Mouse (Mus musculus): ENCODE data around the gene Gm21969.

Gm21969 gene

GRCm38 (mm10) chr4:139619765-139620164, 16.8 kb downstream of the Gm21969 start:
- no peak for DNase-seq (ENCODE audit: low spot score)

- DNase-seq (ENCODE audit: low spot score), result peak; percentile 93
These were observed 19.6 kb downstream of the Gm21969 start, which contains the start of gene Aldh4a1 for GRCm38 (mm10) chr4:139622373-139623282. TSS of gene Aldh4a1 (plus strand) at chr4:139622866.

- DNase-seq (ENCODE audit: low spot score), result no peak
These were observed 20.6 kb downstream of the Gm21969 start for GRCm38 (mm10) chr4:139623434-139624115.

DNA sequence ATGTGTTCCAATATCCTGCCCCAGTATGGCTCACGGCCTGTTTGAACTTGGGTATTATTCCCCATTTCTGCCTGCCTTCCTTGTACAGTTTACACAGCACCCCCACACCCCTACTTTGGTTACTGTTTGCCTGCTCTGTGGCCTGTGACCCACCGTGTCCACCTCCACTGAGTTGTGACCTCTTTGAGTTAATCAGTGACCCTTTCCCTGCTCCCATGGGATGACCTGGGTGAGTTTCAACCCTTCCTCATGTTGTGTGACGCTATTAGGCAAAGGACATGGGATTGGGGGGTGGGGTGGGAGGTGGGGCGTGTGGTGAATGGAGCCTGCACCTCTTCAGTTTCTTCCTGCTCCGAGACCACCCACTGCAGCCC, 21.1 kb downstream of the Gm21969 start:
- DNase-seq (ENCODE audit: low spot score), result no peak

DNA sequence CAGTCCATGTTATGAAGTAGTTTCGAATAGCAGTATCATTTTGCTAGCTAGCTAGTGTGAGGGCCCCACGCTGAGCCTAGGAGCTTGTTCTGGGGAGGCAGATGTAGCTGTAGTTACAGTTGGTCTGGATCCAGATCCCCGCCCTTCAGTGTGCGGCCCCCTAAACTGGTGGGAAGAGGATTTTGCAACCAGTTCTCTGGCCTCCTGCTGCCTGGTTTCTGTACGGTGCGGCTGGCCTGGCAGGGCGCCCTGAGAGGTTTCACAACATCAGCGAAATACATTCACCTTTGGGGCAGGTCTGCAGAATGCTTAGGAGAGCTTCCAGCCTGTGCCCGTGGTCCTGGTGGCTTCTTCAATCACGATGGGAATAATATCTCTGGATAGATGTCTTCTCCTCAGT, 21.7 kb downstream of the Gm21969 start:
- DNase-seq (ENCODE audit: low spot score), result no peak

- no peak for DNase-seq (ENCODE audit: low spot score)
These were observed 24.4 kb downstream of the Gm21969 start for GRCm38 (mm10) chr4:139627361-139627760.

DNA sequence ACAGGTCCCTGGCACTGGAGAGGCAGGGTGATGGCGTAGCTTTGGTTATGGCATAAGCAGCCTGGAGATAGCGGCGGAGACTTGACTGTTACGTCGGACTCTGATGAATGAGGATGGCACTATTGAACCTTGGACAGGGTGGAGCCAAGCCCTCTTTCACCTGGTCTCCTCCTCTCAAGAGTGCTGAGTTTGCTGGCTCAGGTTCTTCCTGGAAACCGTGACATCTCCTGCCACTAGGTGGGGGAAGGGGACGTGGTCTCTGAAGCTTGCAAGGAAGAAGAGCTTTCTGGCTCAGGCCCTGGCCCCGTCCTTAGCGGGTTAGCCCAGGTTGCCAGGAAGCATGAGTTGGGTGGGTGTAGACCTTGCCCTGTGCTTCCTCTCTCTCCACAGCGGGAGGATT, 27.2 kb downstream of the Gm21969 start:
- no peak for DNase-seq (ENCODE audit: low spot score)

DNA sequence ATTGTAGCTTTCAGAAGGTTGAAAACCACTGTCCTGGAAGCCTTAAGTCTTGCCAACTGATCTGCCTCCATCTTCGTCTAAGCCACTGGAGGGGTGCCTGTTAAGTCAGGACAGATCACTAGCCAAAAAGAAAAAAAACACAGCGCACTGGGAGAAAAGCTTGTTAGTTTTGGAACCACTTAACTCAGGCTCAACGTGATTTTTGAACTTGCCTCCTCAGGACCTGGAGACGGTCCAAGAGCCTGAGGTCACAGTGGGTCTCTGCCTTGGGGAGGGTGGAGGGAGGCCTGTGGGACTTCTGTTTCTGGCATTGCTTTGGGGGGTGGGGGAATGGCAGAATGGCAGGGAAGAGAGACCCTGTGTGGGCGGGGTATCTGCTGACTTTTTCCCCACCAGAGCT, 28.2 kb downstream of the Gm21969 start:
- no peak for DNase-seq (ENCODE audit: low spot score)

- no peak for DNase-seq (ENCODE audit: low spot score)
These were observed 28.7 kb downstream of the Gm21969 start for GRCm38 (mm10) chr4:139631569-139632253.

GRCm38 (mm10) chr4:139632254-139632580, 29.2 kb downstream of the Gm21969 start:
- DNase-seq (ENCODE audit: low spot score), result no peak

- peak; percentile 46 for DNase-seq (ENCODE audit: low spot score)
These were observed 33.4 kb downstream of the Gm21969 start for GRCm38 (mm10) chr4:139636373-139636772.

- no peak for DNase-seq (ENCODE audit: low spot score)
These were observed 34.9 kb downstream of the Gm21969 start for GRCm38 (mm10) chr4:139637847-139638246.

DNA sequence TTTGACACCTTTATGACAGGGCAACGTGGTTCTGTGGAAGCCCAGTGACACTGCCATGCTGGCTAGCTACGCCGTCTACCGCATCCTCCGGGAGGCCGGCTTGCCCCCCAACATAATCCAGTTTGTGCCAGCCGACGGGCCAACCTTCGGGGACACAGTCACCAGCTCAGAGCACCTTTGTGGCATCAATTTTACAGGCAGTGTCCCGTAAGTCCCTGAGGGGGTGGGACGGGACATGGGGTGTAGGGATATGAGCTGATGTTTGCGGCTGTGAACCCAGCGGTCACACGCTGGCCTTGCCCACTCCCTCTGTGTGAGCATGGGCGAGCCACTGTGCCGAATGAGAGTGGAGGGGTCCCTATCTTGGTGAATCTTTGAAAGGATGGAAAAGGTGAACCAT, 35.4 kb downstream of the Gm21969 start:
- DNase-seq (ENCODE audit: low spot score), result no peak

GRCm38 (mm10) chr4:139639801-139640200, 36.8 kb downstream of the Gm21969 start:
- no peak for DNase-seq (ENCODE audit: low spot score)

DNA sequence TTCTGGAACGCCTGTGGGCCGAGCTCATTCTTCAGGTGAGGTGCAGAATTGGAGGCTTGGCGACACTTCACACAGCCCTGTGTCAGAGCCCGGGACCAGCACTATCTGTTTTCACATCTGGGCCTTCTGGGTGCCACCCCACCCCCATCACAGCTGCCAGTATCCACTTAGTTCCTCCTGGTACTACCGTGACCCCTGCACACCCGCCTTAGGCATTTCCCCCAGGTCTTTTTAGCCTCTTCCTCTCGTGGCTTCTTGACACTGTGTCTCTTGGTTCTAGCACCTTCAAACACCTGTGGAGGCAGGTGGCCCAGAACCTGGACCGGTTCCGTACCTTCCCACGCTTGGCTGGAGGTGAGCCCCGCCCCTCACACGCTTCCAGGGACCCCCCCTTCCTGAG, 37.3 kb downstream of the Gm21969 start:
- no peak for DNase-seq (ENCODE audit: low spot score)

- DNase-seq (ENCODE audit: low spot score), result no peak
These were observed 37.8 kb downstream of the Gm21969 start for GRCm38 (mm10) chr4:139640775-139641174.

- DNase-seq (ENCODE audit: low spot score), result no peak
These were observed 38.9 kb downstream of the Gm21969 start for GRCm38 (mm10) chr4:139641829-139642425.

GRCm38 (mm10) chr4:139643972-139644371, 41.0 kb downstream of the Gm21969 start:
- DNase-seq (ENCODE audit: low spot score), result peak; percentile 58

- peak; percentile 29 for DNase-seq (ENCODE audit: low spot score)
These were observed 43.9 kb downstream of the Gm21969 start for GRCm38 (mm10) chr4:139646916-139647315.

- DNase-seq (ENCODE audit: low spot score), result no peak
These were observed 47.2 kb downstream of the Gm21969 start for GRCm38 (mm10) chr4:139650086-139650743.

DNA sequence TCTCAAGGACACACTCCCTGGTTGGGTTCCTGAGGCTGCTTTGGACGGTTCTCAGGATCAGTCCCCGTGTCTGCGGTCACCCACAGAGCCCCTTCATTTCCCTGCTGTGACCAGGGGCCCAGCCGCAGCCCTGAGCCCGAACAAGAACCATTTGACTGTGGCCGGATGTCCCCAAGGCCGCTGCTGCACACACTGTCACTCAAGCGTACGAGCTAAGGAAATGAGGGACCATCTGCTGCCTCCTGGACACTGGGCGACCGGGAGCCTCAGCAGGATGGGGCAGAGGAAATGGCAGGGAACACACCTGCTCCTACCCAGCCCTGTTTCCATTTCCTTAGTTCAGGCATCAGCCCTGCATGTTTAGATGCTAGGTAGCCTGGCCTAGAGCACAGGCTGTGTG, 47.9 kb downstream of the Gm21969 start:
- DNase-seq (ENCODE audit: low spot score), result no peak

DNA sequence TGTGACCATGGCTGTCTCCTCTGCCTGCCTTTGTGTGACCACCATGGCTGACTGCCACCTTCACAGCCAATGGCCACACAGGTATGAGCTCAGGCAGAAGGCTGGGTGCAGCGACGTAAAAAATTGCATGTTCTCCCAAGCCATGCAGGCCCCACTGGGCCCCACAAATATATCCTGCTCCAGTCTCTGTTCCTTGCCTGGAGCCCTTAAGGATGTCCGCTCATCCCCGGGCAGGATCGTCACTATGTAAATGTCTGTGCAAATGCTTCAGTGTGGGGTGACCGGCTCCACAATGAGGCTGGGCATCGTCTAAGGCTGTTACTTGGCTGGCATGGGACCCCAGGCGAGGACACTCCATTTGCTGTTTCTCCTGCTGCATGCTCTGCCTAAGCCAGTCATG, 50.3 kb downstream of the Gm21969 start, which contains the start of gene Tas1r2:
Gene Tas1r2, plus strand, starts transcription at position 301 of the 400 bp plus-strand sequence.
- DNase-seq (ENCODE audit: low spot score), result no peak
